Mouse (Mus musculus) stomach, embryonic 14.5 days (tissue): Measurements from ENCODE around the gene 5730522E02Rik. TPM values are rescaled to one million over a fixed set of nuclear protein-coding genes. Genes with fewer than 3 reads are reported as not detected.

Experiments
- ATAC-seq: fragments of 200-750 bp; cut with Nextera tagmentation; 2 replicates; pipeline ENCODE4 v1.8.0; 2017; ENCODE audit warnings: low read depth, moderate TSS enrichment; ENCODE audit not compliant: insufficient number of reproducible peaks, insufficient read depth, low FRiP score
- H3K27ac ChIP-seq: fragments of 300-500 bp; sonication (generic); 2 replicates; pipeline ENCODE4 v1.5.1; 2014; ENCODE audit warnings: mild to moderate bottlenecking, low read length, moderate library complexity, mixed read lengths
- H3K27me3 ChIP-seq: fragments of 300-500 bp; sonication (generic); 2 replicates; pipeline ENCODE4 v1.6.1; 2014; ENCODE audit warnings: low read length, control low read depth, mixed read lengths; ENCODE audit not compliant: control insufficient read depth, insufficient read depth
- H3K36me3 ChIP-seq: fragments of 300-500 bp; sonication (generic); 2 replicates; pipeline ENCODE4 v1.6.1; 2014; ENCODE audit warnings: mild to moderate bottlenecking, control low read depth, low read length, moderate library complexity, mixed read lengths; ENCODE audit not compliant: control insufficient read depth, insufficient read depth
- H3K4me1 ChIP-seq: fragments of 300-500 bp; sonication (generic); 2 replicates; pipeline ENCODE4 v1.6.1; 2014; ENCODE audit warnings: low read length, control low read depth, mixed read lengths; ENCODE audit not compliant: control insufficient read depth, insufficient read depth
- H3K4me2 ChIP-seq: fragments of 300-500 bp; sonication (generic); replicated peaks from 2 replicates; pipeline ENCODE4 v1.6.1; 2014; ENCODE audit warnings: low read depth, low read length, control low read depth
- H3K4me3 ChIP-seq: fragments of 300-500 bp; sonication (generic); 2 replicates; pipeline ENCODE4 v1.5.1; 2014; ENCODE audit warnings: low read depth, low read length, control low read depth
- H3K9ac ChIP-seq: fragments of 300-500 bp; sonication (generic); replicated peaks from 2 replicates; pipeline ENCODE4 v1.6.1; 2014; ENCODE audit warnings: low read depth, mild to moderate bottlenecking, control low read depth, low read length, moderate library complexity, mixed read lengths
- H3K9me3 ChIP-seq: fragments of 300-500 bp; sonication (generic); 2 replicates; pipeline ENCODE4 v1.6.1; 2016; ENCODE audit warnings: low read depth, low read length, control low read depth; ENCODE audit not compliant: control insufficient read depth
- WGBS: fragments of 180-500 bp; shearing (Covaris S2); extraction: QIAGEN DNeasy Blood & Tissue Kit; methylation state at CpG from one replicate; pipeline ENCODE4 v1.1.7; 2014; 5-methylcytosine and 5-hydroxymethylcytosine counted together
- polyA plus RNA-seq: library from polyadenylated mRNA; unstranded; fragments of >200 nt; fragmentation: Nextera tagmentation; extraction: Ambion mirVana; gene quantifications from 2 replicates; pipeline ENCODE4 v1.2.1, GENCODE M21; 2014

5730522E02Rik gene
- polyA plus RNA-seq, 1 experiment from 2014 or later: 6.5 TPM

DNA sequence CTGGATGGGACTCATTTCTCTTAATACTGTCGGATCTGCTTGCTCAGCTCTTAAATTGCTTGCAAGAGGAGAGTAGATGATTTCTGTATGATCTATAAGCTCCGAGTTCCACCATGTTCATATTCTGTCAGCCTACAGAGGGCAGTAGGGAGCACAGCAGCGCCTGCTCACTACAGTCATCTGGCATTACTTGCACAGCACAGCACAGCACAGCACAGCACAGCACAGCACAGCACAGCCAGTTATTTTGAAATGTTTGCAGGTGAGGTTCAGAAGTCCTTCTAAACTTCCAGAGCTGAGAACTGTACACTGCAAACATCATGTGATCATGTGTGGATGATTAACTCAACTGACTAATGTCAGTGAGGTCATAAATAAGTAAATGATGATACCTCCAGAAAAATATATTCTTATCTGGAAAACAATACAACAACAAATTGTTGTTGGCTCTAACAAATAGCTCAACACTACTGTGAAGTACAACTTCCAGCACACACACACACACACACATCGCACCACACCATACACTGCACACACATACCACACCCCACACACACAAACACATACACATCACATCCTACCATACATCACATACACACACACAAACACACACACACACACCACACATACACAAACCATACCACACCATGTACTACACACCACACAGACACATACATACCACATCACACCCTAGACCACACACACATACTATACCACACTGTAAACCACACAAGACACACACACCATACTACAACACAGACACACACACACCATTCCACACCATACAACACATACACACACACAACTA lies 9.4 kb downstream of the 5730522E02Rik start:
- Histone ChIP-seq H3K27ac (no peak overlapping the region), H3K9me3 (no peaks in the 10 kb centered on the region), H3K27me3 (no peaks in the 10 kb centered on the region), H3K36me3 (no peaks in the 10 kb centered on the region), H3K4me2 (no peak overlapping the region), H3K4me1 (no peaks in the 10 kb centered on the region), H3K4me3 (no peak overlapping the region), H3K9ac (no peak overlapping the region)
- 56% methylated on average over 4 of the region's 4 CpGs for whole genome bisulfite sequencing
- ATAC-seq: peak; percentile 65; the same call in 1 of the 2 replicates

DNA sequence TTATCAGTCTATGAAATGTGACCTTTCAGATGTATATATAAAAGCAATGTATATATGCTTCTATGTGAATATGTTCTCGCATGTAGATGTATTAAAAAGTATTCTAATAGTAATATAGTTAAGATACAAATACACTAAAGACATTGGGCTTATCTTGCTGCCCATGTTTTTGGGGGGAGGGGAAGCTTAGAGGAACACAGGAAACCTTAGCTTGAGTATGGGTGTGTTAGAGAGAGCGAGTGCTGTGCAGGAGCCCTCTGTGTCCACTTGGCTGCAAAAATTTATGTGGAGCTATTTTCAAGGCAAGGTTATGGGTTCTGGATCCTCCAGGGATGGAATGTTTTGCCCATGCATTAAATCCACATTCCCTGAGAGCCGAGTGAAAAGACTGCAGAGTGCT lies 15.1 kb downstream of the 5730522E02Rik start:
- Histone ChIP-seq H3K9me3 (no peaks in the 10 kb centered on the region), H3K9ac (no peak overlapping the region), H3K27ac (no peak overlapping the region), H3K27me3 (no peaks in the 10 kb centered on the region), H3K4me3 (no peak overlapping the region), H3K4me1 (no peaks in the 10 kb centered on the region), H3K4me2 (no peak overlapping the region), H3K36me3 (no peaks in the 10 kb centered on the region)
- no peak for ATAC-seq
- WGBS: 93% methylated on average over 3 of the region's 3 CpGs

DNA sequence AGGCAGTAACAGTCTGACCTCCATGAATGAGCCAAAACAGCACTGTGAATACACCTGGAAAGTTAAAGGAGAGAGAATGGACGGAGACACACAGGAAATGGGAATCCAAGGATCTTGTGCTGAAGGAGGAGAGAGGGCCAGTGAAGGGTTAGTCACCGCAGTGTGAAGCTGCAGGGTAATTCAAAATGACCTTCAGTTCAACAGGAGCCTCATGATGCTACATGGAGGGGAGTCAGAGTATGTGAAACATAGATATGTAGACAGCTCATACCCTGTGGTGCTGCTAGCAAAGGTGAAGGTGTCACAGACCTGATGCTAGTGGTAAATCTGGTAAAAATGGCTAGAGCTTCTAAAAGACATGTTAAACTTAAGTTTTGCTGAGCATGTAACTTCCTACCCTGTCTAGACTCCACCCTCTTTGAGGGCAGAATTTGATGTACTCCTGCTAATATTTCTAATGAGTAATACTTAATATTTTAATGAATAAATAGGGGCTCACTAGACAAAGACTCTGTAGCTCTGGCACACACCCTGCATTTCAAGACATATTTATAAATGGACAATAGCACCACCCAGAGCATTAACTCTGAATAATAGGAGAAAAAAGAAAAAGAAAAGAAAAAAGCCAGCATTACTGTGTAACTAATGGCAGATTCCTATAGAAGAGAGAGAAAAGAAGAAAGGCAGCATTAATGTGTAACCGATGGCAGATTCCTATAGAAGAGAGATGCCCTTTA lies 23.2 kb downstream of the 5730522E02Rik start:
- no peak for ATAC-seq
- Histone ChIP-seq H3K27ac (no peak overlapping the region), H3K27me3 (no peaks in the 10 kb centered on the region), H3K9me3 (no peaks in the 10 kb centered on the region), H3K9ac (no peak overlapping the region), H3K4me1 (no peaks in the 10 kb centered on the region), H3K4me2 (no peak overlapping the region), H3K36me3 (no peaks in the 10 kb centered on the region), H3K4me3 (no peak overlapping the region)
- 79% methylated on average over 3 of the region's 3 CpGs for WGBS

DNA sequence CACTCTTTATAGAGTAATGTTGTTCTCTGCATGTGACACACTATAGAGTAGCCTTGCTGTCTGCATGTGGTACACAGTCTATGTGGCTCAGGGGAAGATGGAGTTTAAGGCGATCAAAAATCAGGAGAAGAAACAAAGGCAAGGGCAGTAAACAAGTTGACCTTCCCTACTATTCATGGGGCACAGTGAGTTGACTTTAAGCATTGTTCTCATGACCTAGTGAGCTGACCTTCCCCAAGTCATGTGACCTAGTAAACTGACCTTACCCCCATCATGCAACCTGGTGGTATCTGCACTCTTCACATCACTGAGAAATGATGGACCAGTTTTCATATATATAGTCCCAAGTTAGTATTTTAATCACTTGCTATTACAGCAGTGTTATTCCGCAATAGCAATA lies 40.0 kb downstream of the 5730522E02Rik start:
- Histone ChIP-seq H3K9me3 (no peaks in the 10 kb centered on the region), H3K4me3 (no peak overlapping the region), H3K4me1 (no peaks in the 10 kb centered on the region), H3K4me2 (no peak overlapping the region), H3K27ac (no peak overlapping the region), H3K27me3 (no peaks in the 10 kb centered on the region), H3K36me3 (no peaks in the 10 kb centered on the region), H3K9ac (no peak overlapping the region)
- ATAC-seq: no peak
- 93% methylated on average over 2 of the region's 2 CpGs for WGBS

DNA sequence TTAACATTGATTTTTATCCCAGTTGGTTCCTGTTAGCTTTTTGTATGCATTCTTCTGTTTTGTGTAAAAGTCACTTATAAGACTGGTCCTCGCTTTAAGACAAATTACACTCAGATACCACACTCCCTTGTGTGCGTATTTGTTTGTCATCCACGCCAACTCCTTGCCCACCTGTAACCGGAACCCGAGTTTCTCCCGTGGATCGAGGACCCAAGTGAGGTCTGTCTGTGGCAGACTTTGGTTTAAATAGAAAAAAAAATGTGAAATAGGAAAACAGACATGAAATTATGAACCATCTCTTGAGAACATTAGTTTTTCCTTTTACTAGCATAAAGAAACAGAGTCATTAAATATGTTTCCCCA lies 43.0 kb downstream of the 5730522E02Rik start:
- H3K4me3 ChIP-seq: no peak overlapping the region
- no peak overlapping the region for H3K9ac ChIP-seq
- H3K4me1 ChIP-seq: no peaks in the 10 kb centered on the region
- H3K4me2 ChIP-seq: no peak overlapping the region
- H3K36me3 ChIP-seq: no peaks in the 10 kb centered on the region
- WGBS: 67% methylated on average over 7 of the region's 7 CpGs
- no peaks in the 10 kb centered on the region for H3K27me3 ChIP-seq
- no peak overlapping the region for H3K27ac ChIP-seq
- no peaks in the 10 kb centered on the region for H3K9me3 ChIP-seq
- no peak for ATAC-seq

DNA sequence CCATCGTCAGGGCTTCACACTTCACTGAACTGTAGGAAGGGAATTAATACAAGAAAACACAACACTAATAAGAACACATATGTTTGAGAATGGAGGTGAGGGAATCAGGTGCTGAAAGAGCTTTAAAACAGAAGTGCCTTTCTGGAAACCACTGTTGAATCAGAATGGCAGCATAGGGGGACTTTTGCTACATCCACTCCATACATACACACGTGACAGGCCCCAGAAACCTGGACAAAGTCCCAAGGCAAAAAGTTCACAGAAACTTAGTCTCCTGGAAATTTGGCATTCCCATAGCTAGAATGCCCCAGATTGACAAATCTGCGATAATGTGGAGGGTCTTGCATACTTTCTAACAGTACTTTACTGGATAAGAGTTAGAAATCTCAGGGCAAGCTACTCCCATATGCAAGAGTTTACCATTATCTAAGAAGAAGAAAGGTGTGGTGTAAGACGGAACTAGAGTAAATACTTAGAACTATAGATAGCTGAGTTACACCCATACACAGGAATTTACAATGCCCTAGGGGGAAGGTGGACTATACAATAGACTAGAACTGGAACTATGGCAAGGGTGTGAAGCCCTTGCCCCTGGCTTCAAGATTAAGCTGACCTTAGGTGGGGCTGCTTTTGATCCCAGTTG lies 43.5 kb downstream of the 5730522E02Rik start:
- H3K4me2 ChIP-seq: no peak overlapping the region
- no peaks in the 10 kb centered on the region for H3K27me3 ChIP-seq
- peak overlapping the region; percentile 58 for H3K27ac ChIP-seq
- no peaks in the 10 kb centered on the region for H3K36me3 ChIP-seq
- ATAC-seq: peak; percentile 71
- no peaks in the 10 kb centered on the region for H3K9me3 ChIP-seq
- no peak overlapping the region for H3K4me3 ChIP-seq
- 69% methylated on average over 4 of the region's 4 CpGs for WGBS
- no peak overlapping the region for H3K9ac ChIP-seq
- H3K4me1 ChIP-seq: no peaks in the 10 kb centered on the region

DNA sequence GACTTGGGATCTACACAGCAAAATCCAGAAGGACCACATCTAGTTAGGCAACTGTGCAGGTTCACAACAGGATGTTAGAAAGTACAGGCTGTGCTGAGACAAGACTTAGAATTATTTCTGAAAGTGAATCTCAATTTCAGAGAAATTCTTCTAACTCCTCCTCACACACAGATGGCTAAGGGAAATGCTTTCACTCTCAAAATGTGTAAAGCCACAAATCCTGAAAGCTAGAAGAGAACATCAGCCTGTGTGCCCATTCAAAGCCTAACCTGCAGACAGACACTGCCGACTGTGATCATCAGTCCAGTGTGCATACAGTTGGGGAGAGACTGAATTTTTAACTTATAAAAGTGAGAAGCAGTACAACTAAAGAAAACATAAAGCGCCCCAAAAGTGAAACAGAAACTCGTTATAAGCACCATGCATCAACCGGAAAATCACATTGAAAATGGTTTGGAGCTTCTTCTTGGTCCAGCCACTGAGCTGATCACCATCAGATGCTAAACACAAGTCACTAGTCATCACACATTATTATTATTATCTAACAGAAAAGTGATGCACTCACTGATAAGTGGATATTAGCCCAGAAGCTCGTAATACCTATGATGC lies 45.8 kb downstream of the 5730522E02Rik start:
- H3K4me3 ChIP-seq: no peak overlapping the region
- no peak overlapping the region for H3K27ac ChIP-seq
- H3K9ac ChIP-seq: no peak overlapping the region
- ATAC-seq: no peak
- H3K4me1 ChIP-seq: no peaks in the 10 kb centered on the region
- H3K4me2 ChIP-seq: no peak overlapping the region
- no peaks in the 10 kb centered on the region for H3K36me3 ChIP-seq
- no peaks in the 10 kb centered on the region for H3K9me3 ChIP-seq
- H3K27me3 ChIP-seq: no peaks in the 10 kb centered on the region
- 91% methylated on average over 5 of the region's 5 CpGs for WGBS

DNA sequence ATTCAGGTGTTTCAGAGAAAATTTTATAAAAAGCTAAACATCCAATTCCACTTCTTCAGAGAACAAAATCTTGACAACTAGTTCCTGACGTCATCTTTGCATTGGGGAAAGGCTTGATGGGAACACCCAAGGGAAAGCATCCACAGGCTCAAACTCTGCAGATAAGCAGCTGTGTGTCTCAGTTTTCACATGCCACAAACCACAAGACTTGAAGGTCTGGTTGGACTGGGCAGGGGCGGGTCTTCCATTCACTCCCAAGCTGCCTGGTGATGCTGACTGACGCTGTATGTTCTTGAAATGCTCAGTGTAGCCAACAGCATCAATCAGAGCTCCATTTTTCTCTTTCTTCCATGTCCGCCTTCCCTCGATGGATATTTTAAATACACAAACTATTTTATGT lies 49.2 kb downstream of the 5730522E02Rik start:
- Histone ChIP-seq H3K27me3 (no peaks in the 10 kb centered on the region), H3K4me2 (no peak overlapping the region), H3K9ac (no peak overlapping the region), H3K27ac (no peak overlapping the region), H3K4me3 (no peak overlapping the region), H3K36me3 (no peaks in the 10 kb centered on the region), H3K4me1 (no peaks in the 10 kb centered on the region), H3K9me3 (no peaks in the 10 kb centered on the region)
- WGBS: 56% methylated on average over 5 of the region's 5 CpGs
- no peak for ATAC-seq
